Mouse (Mus musculus) gastrocnemius, postnatal 10 days (tissue): Measurements from ENCODE around the gene Gm11437. TPM values are rescaled to one million over a fixed set of nuclear protein-coding genes. Genes with fewer than 3 reads are reported as not detected.
A peak's percentile ranks its signal among the peaks of the same experiment; 100 is the strongest.

Source experiments
- DNase-seq: peaks from one replicate; pipeline ENCODE4 v3.0.0; 2021; ENCODE audit warnings: mixed read lengths
- long read RNA-seq, 2 experiments: library from polyadenylated mRNA; stranded (forward); transcript quantifications; one replicate each; pipeline ENCODE4 v2.0.0; 2021
- total RNA-seq, 2 experiments: library from RNA; stranded (reverse); gene quantifications; 2 replicates each; pipeline ENCODE4 v1.2.3; 2021

Gene Gm11437
- total RNA-seq, result not detected
- long read RNA-seq, experiment 1, result 0 reads
- long read RNA-seq, experiment 2, result 0 reads

DNA sequence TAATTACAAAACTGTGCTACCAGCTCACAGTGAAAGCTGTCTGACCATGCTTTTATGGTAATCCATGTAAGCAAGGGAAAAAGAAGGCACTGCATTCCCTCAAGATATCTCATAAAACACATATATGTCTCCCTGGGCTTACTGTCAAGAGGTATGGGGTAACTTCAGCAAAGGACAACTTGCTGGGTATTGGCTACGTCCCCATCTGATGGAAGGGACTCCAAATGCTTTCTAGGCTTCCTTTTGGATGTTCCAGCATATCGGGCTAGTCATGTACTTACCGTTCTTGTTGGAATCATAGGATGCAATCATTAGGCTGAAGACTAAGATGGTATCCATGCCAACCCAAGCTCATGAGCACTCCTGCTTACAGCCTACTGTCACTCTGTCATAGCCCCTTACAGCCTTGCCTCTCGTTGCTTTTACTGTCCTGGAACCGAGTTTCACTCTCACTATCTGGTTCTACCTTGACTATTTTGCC is at the start of gene Gm11437:
Gene Gm11437, minus strand, starts transcription at position 431 of the 481 bp plus-strand sequence.
- DNase-seq, result no peak

DNA sequence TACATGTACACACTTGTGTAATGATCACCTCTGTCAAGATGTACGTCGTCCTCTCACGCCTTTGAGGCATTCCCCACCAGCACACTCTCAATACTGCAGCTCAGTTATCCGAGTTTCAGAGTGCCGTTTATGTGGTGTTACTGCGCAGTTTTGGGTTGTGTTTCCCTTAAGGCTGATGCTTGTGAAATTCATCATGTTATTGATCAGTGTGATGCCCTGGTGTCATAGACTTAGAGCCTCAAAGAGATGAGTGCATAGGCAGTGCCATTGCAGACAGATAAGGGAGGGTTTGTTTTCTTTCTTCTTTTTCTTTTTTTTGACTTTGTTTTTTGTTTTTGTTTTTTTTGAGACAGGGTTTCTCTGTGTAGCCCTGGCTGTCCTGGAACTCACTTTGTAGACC is 43.6 kb upstream of the Gm11437 start:
- DNase-seq, result no peak

DNA sequence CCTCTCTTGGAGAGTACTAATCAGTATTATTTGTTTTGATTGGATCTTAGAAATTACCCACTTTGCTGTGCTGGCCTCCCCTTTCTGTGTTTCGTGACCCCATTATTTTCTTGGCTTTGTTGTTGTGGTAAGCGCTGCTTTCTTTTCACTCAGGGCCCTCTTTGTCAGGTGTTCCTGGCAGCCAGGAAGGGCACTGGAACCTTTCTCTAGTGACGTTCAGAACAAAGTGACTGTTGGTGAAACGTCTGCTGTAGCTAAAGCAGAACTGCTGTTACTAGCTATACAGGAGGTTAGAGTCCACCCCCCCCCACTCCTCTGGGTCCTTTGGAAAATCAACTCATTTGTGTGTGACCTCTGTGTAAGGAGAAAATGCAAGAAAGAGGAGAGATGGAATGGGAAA is 38.5 kb upstream of the Gm11437 start:
- no peak for DNase-seq

GRCm38 (mm10) chr11:84197607-84198402 is 30.5 kb upstream of the Gm11437 start:
- no peak for DNase-seq

GRCm38 (mm10) chr11:84194751-84195150 is 27.5 kb upstream of the Gm11437 start:
- no peak for DNase-seq

GRCm38 (mm10) chr11:84193249-84193648 is 26.0 kb upstream of the Gm11437 start:
- DNase-seq, result no peak

DNA sequence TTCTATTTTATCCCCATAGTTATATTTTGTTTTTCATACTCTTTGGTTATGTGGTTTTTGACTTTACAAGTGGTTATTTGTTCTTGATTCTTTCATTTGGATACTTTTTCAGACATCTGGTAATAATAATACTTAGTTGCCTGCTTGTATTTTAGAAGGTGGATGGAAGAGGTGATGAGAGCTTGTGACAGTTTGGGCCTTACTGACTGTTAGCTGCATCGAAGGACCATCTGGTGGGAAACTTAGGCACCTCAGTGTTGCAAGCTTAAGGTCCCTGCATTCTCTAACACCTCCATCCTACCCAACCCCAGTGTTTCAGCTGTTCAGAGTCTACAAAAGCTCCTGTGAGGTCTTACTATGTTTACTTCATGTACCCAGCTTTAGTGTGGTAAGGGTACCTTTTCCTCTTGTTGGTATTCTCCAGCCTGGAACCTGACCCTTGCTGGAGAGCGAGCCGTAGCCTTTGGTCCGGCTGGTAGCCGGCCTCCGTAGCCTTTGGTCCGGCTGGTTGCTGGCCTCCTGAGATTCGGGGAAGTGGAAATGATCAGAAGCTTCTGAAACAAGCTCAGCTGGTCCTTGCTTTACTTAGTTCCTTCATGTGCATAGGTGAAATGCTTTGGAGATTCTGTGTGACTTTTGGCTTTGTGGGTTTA is 23.4 kb upstream of the Gm11437 start:
- DNase-seq, result no peak

DNA sequence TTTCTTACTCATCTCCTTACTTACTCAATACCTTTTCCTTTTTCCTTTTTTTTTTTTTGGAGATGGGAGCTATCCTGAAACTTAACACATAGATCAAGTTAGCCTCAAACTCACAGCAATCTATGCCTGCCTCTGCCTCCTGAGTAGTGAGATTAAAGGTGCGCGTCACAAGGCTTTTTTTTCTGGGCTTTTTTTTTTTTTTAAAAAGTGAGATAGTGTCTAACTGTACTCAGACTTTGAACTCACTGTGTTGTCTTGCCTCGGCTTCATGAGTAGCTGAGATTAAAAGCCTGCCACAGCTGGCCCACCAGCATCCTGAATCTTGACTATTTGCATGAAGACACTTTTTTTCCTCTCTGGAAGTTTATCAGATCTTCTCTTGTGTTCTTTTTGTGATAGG is 21.3 kb upstream of the Gm11437 start:
- no peak for DNase-seq

DNA sequence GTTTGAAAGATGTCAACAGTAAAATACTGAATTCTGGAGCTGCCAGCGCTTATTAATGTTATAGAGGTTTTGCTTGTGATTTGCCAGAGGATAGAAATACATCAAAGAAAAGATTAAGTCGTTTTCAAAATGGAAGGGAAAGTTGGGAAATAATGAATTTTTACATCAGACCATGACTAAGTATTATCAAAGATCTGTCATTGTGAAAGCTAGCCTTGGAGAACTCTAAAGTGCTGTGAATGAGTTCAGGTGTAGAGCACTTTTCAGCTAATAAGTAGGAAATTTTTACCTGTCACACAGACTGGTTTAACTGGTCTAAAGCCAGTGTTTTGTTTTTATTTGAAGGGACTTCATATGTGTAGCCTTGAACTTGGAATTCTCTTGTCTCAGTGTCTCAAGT is 14.0 kb upstream of the Gm11437 start:
- DNase-seq, result no peak

GRCm38 (mm10) chr11:84179954-84180598 is 12.8 kb upstream of the Gm11437 start:
- peak; percentile 59 for DNase-seq

DNA sequence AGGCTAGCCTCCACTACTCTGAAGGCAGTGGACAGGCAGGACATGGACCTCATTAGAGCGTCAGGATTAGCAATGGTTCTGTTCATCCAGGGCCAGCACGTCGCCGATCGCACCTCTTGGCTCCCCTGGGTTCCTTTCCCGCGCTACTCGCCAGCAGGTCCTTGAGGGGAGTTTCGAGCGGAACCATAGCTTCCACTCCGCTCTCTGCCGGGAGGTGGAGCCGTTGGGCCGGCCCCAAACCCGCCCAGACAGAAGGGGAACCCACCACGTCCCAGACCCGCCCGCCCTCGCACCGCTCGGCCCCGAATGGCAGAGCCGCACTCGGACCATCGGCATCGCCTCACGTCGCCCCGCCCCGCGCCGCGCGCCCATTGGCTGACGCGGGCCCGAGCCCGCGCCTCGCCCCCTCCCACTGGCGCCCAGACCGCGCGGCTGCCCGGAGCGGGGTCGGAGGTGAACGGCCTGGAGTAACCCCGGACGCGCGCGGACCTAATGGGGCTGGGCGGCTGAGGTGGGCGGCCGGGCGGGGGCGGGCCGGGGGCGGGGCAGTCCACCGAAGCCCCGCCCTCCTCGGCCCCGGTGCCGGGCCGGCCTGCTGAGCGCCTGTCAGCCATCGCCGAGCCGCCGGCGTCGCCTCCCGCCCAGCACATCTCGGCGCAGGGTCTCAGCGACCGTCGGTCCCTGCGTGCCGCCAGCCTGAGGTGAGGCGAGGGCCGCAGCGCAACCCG is 12.1 kb upstream of the Gm11437 start:
- peak; percentile 95 for DNase-seq

DNA sequence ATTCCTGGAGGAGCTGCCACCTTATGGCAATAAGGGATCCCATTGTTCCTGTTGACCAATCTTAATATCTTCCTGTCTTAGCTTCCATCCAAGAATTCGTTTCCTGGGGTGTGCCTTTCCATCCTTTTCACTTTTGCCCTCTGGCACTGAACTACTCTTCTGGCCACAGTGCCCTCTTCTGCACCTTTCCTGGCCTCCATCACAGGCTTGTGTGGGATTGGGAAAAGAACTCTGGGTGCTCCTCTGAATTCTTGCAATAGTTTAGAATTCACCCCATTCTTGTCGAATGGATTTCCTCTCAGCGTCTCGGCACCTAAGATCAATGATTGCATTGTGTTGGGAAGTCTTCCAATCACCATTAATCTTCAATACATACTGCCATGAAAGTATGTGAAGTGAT is 11.3 kb upstream of the Gm11437 start:
- no peak for DNase-seq

DNA sequence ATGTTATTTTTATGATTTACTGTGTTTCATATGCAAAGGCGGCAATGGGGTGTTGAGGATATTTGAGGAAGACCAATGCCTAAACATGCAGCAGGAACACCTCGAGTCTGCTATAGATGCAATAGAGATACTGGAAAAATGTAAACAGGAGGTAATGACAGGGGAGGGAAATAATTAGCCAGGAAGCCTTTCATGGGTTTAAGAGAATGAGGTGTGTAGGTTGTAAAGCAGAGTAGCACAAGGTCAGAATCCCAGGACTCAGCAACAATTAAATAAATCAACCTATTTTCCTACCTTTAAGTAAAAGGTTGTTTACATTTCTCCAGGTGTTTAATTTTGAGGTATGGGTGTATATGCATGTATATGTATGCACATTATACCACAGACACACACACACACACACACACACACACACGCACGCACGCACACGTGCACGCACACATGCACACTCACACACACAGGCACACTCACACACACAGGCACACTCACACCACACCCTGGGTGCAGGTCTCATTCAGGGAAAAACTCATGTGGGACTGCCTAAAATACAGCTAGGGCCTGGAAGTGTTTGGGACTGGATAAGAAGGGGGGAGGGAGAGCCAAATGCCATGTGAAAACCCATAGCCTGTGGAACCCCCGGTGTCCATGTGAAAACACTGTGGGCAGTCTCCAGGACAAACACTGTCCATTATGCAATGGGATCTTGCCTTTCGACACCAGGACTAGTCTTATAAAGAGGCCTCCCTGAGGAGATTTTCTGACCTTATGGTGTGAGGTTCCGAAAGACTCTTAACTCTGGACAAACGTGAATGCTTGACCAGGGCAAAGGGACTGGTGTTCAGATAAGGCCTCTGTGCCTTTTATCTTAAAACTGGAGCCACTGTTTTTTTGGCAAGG is 5.5 kb upstream of the Gm11437 start:
- no peak for DNase-seq

- no peak for DNase-seq
These were observed 1.5 kb upstream of the Gm11437 start for GRCm38 (mm10) chr11:84168701-84169288.

GRCm38 (mm10) chr11:84164561-84164960 is 2.7 kb downstream of the Gm11437 start:
- DNase-seq, result no peak

DNA sequence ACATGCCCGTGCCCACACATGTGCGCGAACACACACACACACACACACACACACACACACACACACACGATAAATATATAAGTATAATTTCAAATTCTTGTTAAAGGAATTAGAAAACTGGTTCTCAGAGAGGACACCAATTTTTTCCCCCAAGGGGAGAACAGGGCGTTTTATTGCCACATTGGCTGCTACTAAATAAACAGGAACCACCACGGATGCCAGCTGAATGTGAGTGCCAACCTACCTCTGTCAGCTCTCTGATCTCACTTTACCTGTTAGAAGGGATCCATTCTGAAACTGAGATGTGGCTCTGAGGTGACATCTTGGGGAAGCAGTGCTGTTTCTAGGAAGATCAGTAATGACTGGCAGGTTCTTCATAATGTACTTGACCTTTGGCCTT is 3.2 kb downstream of the Gm11437 start:
- no peak for DNase-seq

- DNase-seq, result no peak
These were observed 10.6 kb downstream of the Gm11437 start for GRCm38 (mm10) chr11:84156535-84157262.

DNA sequence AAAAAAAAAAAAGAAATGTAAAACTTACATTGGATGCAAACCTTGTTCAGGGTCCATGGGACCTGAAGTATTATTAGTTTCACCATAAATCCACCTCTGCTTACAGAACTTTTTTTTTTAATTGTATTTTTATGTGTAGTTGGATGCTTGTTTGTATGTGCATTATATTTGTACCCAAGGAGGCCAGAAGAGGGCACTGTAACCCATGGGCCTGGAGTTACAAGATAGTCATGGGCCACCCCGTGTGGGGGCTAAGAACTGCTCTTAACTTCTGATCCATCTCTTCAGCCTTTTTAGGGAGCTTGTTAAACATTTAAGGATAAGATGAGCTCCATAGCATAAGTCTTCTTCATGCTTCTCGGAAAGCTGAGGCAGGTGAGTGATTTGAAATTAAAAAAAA is 16.4 kb downstream of the Gm11437 start:
- DNase-seq, result no peak

DNA sequence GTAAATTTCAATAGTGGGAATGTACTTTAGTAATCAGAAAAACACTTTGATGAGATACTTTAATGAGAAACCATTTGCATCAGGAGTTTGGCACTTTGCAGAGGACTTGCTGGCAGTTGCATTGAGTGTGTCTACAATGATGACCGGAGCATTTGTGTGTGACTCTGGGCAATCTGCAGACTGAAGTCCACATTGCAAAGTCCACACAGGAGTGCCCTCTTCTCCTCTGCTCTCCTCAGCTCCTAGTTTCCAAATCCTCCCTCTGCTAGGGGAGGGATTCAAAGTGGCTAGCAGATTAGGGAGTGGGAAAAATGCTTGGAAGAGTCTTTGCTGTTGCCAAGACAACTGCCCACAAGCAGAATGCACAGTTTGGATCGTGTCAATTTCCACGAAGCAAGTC is 21.2 kb downstream of the Gm11437 start:
- no peak for DNase-seq

DNA sequence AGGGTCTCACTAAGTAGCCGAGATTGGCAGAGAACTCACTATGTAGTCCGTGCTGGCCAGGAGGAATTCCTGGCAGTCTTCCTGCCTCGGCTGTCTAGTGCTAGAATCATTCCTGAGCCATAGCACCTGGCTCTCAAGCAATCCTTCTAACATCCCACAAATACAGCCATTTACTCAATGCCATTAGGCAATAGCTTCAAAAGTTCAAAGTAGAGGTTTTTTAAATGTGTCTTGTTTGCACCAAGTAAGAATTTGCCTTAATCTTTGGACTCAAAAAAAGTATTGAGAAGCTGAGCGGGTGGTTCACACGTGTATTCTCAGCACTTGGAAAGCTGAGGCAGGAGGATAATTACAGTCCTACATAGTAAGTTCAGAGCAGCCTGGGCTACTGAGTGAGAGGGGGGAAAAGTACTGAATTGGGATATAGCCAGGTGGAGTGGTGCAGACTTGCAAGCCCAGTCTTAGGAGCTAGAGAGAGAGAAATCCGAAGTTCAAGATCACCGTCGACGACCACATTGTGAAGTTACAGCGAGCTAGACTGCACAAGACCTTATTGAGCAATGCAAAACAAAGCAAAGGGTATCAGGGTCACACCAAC is 22.0 kb downstream of the Gm11437 start:
- no peak for DNase-seq
